Mouse (Mus musculus) neural tube, embryonic 12.5 days (tissue): Measurements from ENCODE around the gene Bola3. TPM values are rescaled to one million over a fixed set of nuclear protein-coding genes. Genes with fewer than 3 reads are reported as not detected.

Experiments used
- ATAC-seq: fragments of 200-750 bp; cut with Nextera tagmentation; 2 replicates; pipeline ENCODE4 v1.8.0; 2017; ENCODE audit warnings: low read depth, mild to moderate bottlenecking, moderate TSS enrichment, moderate library complexity; ENCODE audit not compliant: low FRiP score
- H3K27ac ChIP-seq: fragments of 300-500 bp; sonication (generic); 2 replicates; pipeline ENCODE4 v1.5.1; 2016
- H3K27me3 ChIP-seq: fragments of 300-500 bp; sonication (generic); replicated peaks from 2 replicates; pipeline ENCODE4 v1.6.1; 2016; ENCODE audit warnings: mild to moderate bottlenecking
- H3K36me3 ChIP-seq: fragments of 300-500 bp; sonication (generic); 2 replicates; pipeline ENCODE4 v1.6.1; 2016; ENCODE audit warnings: mild to moderate bottlenecking
- H3K4me1 ChIP-seq: fragments of 300-500 bp; sonication (generic); 2 replicates; pipeline ENCODE4 v1.6.1; 2016
- H3K4me2 ChIP-seq: fragments of 300-500 bp; sonication (generic); replicated peaks from 2 replicates; pipeline ENCODE4 v1.6.1; 2016; ENCODE audit warnings: mild to moderate bottlenecking
- H3K4me3 ChIP-seq: fragments of 300-500 bp; sonication (generic); 2 replicates; pipeline ENCODE4 v1.5.1; 2016
- H3K9ac ChIP-seq: fragments of 300-500 bp; sonication (generic); 2 replicates; pipeline ENCODE4 v1.6.1; 2016; ENCODE audit warnings: mild to moderate bottlenecking
- H3K9me3 ChIP-seq: fragments of 300-500 bp; sonication (generic); 2 replicates; pipeline ENCODE4 v1.6.1; 2016; ENCODE audit warnings: mild to moderate bottlenecking
- WGBS: fragments of 180-500 bp; shearing (Covaris S2); methylation state at CpG from one replicate; pipeline ENCODE4 v1.1.7; 2016; 5-methylcytosine and 5-hydroxymethylcytosine counted together
- polyA plus RNA-seq: library from polyadenylated mRNA; unstranded; fragments of >200 nt; fragmentation: Nextera tagmentation; extraction: Ambion mirVana; gene quantifications from 2 replicates; pipeline ENCODE4 v1.2.1, GENCODE M21; 2016

The Bola3 gene
- polyA plus RNA-seq, 1 experiment from 2014 or later, result 92.1 TPM

DNA sequence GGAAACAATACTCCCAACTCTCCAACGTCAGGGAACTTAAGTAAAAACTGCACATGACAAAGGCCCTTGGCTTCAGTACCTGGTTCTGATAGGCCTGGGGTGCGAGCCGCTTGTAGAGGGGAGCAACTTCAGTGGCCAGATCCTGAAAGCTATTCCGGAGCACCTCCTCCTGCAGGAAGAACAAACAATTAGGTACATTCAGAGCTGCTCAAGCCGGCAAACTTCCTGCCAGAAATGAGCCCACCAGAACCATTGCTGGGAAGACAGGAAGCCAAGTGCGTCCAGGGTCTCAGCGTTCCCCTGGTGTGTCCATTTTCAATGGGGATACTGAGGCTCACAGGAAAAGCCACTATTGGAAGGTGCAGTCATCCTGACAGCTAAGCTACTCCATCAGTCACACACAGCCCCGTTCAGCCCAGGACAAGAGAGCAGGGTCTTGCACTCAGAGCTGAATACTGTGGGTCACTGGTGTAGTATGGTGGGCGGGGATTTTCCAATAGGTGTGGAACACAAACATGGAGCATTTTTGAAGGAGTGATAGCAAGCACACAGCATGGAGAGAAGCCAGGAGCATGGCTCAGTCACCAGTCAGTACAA, 24.9 kb downstream of the Bola3 start:
- Histone ChIP-seq H3K27me3 (no peaks in the 10 kb centered on the region), H3K4me2 (no peak overlapping the region), H3K4me3 (no peak overlapping the region), H3K36me3 (peaks cover 95% of the 10 kb centered on the region), H3K9me3 (no peaks in the 10 kb centered on the region), H3K27ac (no peak overlapping the region), H3K4me1 (no peaks in the 10 kb centered on the region), H3K9ac (no peak overlapping the region)
- 92% methylated on average over 9 of the region's 9 CpGs for WGBS
- no peak for ATAC-seq

DNA sequence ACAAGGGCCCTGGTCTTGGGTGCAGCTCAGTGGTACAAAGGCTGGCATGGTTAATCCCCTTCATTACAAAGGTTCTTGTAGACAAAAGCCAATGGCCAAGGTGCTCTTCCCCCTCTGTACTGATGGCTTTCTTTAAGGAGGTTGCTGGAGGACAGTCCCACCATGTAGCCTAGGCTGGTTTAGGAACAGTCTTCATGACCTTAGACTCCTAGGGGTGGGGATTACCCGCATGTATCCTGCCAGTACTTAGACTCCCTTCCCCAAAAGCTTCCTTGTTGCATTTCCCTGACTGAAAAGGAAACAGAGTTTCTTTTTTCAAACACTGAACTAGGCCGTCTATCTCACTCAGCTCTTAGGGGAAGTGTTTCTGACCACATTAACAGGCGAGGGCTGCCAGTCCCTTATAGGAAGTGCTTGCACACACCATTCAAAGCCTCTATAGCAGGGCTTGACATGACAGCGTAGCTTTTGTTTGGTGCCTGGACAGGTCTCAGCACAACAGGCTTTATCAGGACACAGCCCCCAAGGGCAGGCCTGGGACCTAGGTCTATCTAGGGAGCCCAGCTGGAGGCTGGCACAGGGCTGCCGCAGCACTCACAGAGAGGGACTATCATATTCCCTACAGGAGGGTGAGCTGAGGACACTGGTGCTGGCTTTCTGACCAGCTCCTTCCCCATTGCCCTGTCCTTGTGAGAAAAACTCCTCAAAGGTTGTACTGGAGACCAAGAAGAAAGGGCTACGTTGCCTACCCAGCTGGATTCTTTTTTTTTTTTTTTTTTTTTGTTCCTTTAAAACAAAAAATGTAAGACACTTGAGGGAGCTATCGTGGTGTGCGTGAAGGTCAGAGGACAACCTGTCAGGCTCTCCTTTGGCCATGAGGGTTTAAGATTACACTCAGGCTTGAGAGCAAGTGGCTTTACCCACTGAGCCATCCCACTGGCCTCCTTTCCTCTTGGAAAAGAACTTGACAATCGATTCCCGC, 32.9 kb downstream of the Bola3 start:
- Histone ChIP-seq H3K36me3 (peaks cover 81% of the 10 kb centered on the region), H3K4me3 (no peak overlapping the region), H3K27me3 (no peaks in the 10 kb centered on the region), H3K4me2 (no peak overlapping the region), H3K9ac (no peak overlapping the region), H3K9me3 (no peaks in the 10 kb centered on the region), H3K4me1 (no peaks in the 10 kb centered on the region), H3K27ac (no peak overlapping the region)
- WGBS, result 87% methylated on average over 10 of the region's 10 CpGs
- ATAC-seq, result no peak

GRCm38 (mm10) chr6:83385569-83386090, 36.7 kb downstream of the Bola3 start:
- Histone ChIP-seq H3K9ac (no peak overlapping the region), H3K4me3 (no peak overlapping the region), H3K4me2 (no peak overlapping the region), H3K9me3 (no peaks in the 10 kb centered on the region), H3K36me3 (peaks cover 47% of the 10 kb centered on the region), H3K4me1 (no peaks in the 10 kb centered on the region; the same call in 1 of the 2 replicates), H3K27me3 (no peaks in the 10 kb centered on the region), H3K27ac (no peak overlapping the region)
- WGBS, result 92% methylated on average over 9 of the region's 9 CpGs
- no peak for ATAC-seq

DNA sequence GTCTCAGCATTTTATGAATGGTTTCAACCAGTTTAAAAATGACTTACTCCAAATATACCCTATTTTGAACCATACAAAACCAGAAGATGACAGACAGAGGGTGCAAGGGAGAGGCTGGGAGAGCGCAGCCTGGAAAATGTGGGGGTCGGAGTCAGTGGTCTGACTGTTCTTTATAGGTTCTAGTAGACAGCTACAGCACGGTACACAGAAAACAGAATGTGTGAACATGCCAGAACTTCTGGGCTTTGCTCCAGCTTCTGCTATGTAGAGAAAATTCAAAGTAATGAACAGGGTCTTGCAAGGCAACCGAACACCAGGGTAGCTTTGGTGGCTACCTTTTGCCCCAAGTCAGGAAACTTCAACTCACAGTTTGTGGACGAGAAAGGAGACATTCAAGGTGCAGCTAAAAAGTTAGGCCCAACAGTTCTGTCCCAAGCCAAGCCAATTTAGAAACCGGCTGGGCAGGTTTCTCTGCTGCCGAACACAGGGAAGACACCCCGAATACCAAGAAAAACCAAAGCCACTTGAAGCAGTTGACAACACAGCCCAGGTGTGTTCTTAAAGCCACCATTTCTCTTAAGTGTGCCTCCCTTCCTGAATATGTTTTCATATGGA, 43.3 kb downstream of the Bola3 start:
- Histone ChIP-seq H3K4me2 (no peak overlapping the region), H3K4me1 (no peaks in the 10 kb centered on the region; the same call in 1 of the 2 replicates), H3K9me3 (no peaks in the 10 kb centered on the region), H3K27me3 (no peaks in the 10 kb centered on the region), H3K4me3 (no peak overlapping the region), H3K36me3 (peaks cover 57% of the 10 kb centered on the region), H3K9ac (no peak overlapping the region), H3K27ac (no peak overlapping the region)
- WGBS, result 92% methylated on average over 8 of the region's 8 CpGs
- no peak for ATAC-seq

- Histone ChIP-seq H3K4me1 (no peaks in the 10 kb centered on the region), H3K36me3 (peaks cover 72% of the 10 kb centered on the region), H3K27me3 (no peaks in the 10 kb centered on the region), H3K4me2 (no peak overlapping the region), H3K9ac (no peak overlapping the region), H3K4me3 (no peak overlapping the region), H3K27ac (no peak overlapping the region), H3K9me3 (no peaks in the 10 kb centered on the region)
- 93% methylated on average over 4 of the region's 4 CpGs for WGBS
- no peak for ATAC-seq
Measured at GRCm38 (mm10) chr6:83394122-83394521, 45.2 kb downstream of the Bola3 start.

DNA sequence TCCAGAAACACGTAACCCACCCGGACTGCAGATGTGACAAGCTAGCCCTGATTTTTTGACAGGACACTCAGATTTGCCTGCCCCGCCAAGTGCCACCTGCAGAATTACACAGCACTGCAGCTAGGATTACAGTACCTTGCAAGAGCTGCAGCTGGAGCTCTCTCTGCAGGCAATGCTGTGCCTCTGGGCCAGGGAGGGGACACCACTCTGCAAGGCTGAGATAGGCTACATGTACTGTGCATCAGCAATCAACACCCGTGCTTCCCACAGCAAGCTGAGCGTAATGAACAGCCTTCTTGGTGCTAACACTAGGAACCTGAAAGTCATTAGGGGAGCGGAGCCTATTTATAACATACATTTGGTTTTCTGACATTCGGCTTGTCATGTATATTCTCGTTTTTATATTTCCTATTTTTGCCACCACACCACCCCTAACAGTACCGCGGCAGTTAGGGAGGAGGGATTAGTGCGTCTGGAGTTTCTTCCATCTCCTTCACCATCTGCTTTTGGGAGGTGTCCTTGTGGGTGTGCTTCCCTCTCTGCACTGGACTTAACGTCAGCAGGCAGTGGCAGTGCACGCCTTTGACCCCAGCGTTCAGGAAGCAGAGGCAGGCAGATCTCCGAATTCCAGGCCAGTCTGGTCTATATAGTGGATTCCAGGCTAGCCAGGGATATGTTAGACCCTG, 46.7 kb downstream of the Bola3 start:
- Histone ChIP-seq H3K4me1 (no peaks in the 10 kb centered on the region), H3K9ac (no peak overlapping the region), H3K9me3 (no peaks in the 10 kb centered on the region), H3K27me3 (no peaks in the 10 kb centered on the region), H3K27ac (no peak overlapping the region), H3K4me2 (no peak overlapping the region), H3K4me3 (no peak overlapping the region), H3K36me3 (peaks cover 72% of the 10 kb centered on the region)
- no peak for ATAC-seq
- WGBS, result 95% methylated on average over 15 of the region's 15 CpGs

DNA sequence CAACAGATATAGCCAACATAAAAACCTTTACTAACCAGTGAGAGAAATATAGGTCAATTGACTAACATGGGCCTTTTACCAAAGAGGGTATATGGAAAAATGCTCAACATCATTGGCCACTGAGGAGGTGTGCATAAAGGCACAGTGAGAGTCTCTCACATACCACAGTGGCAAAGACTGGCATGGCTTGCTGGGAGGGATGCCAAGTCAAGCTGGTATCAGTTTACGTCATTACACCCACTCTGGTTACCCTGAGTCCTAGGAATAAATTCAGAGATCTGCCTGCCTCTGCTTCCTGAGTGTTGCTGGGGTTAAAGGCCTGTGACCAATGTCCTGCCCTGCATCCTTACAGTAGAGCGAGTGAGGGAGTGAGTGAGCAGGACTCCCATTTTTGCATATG, 47.8 kb downstream of the Bola3 start:
- Histone ChIP-seq H3K36me3 (peaks cover 78% of the 10 kb centered on the region), H3K4me3 (no peak overlapping the region), H3K4me1 (no peaks in the 10 kb centered on the region), H3K27ac (no peak overlapping the region), H3K9me3 (no peaks in the 10 kb centered on the region), H3K4me2 (no peak overlapping the region), H3K9ac (no peak overlapping the region), H3K27me3 (no peaks in the 10 kb centered on the region)
- ATAC-seq, result no peak
- 93% methylated on average over 2 of the region's 2 CpGs for WGBS

DNA sequence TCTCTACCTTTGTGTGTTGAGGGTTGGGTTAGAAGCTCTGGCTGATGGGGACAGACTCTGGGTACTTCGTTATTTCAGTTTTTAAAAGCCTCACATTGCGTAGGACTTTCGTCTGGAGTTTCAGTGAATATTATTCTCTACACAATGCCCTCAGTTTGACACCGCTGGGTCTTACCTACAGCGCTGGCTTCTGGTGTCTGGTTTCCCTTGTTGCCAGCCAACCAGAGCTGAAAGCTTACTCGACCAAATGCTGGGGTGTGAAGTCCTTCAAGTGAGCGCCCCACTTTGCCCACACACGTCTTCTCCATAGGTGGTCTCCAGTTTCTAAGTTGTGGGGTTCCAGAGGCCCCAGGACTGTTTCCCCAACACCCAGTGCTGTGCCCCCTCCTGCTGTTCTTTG, 48.8 kb downstream of the Bola3 start:
- no peak for ATAC-seq
- H3K4me2 ChIP-seq, result no peak overlapping the region
- H3K36me3 ChIP-seq, result peaks cover 78% of the 10 kb centered on the region
- H3K4me3 ChIP-seq, result no peak overlapping the region
- H3K27ac ChIP-seq, result no peak overlapping the region
- H3K9ac ChIP-seq, result no peak overlapping the region
- no peaks in the 10 kb centered on the region for H3K9me3 ChIP-seq
- no peaks in the 10 kb centered on the region for H3K4me1 ChIP-seq
- no peaks in the 10 kb centered on the region for H3K27me3 ChIP-seq
- 80% methylated on average over 8 of the region's 8 CpGs for WGBS

DNA sequence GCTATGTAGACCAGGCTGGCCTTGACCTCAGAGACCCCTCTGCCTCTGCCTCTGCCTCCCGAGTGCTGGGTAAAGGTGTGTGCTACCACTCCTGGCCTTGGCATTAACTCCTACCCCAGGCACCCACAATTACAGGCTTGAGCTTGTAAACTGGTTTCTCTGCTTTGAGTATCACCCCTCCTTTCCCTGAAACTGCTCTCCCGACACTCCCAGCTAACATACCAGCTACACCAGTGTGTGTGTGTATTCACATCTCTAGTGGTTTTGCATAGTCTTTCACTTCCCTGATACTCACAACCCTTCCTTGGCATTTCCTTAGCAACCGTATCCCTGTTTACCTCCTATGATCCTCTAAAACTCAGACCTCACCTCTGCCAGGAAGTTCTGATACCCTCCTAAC, 50.8 kb downstream of the Bola3 start:
- Histone ChIP-seq H3K27ac (no peak overlapping the region), H3K4me2 (no peak overlapping the region), H3K9me3 (no peaks in the 10 kb centered on the region), H3K4me1 (no peaks in the 10 kb centered on the region), H3K27me3 (no peaks in the 10 kb centered on the region), H3K9ac (no peak overlapping the region), H3K4me3 (no peak overlapping the region), H3K36me3 (peaks cover 82% of the 10 kb centered on the region)
- WGBS, result 88% methylated on average over 3 of the region's 3 CpGs
- no peak for ATAC-seq

GRCm38 (mm10) chr6:83403481-83403880, 54.5 kb downstream of the Bola3 start:
- no peak for ATAC-seq
- H3K4me2 ChIP-seq, result no peak overlapping the region
- WGBS, result 93% methylated on average over 8 of the region's 8 CpGs
- H3K27ac ChIP-seq, result no peak overlapping the region
- H3K36me3 ChIP-seq, result peaks cover 56% of the 10 kb centered on the region
- no peak overlapping the region for H3K4me3 ChIP-seq
- no peaks in the 10 kb centered on the region for H3K27me3 ChIP-seq
- H3K9me3 ChIP-seq, result no peaks in the 10 kb centered on the region
- no peaks in the 10 kb centered on the region for H3K4me1 ChIP-seq
- H3K9ac ChIP-seq, result no peak overlapping the region

- Histone ChIP-seq H3K36me3 (peaks cover 50% of the 10 kb centered on the region), H3K9me3 (no peaks in the 10 kb centered on the region), H3K4me1 (no peaks in the 10 kb centered on the region), H3K27ac (no peak overlapping the region), H3K4me2 (no peak overlapping the region), H3K4me3 (no peak overlapping the region), H3K9ac (no peak overlapping the region), H3K27me3 (no peaks in the 10 kb centered on the region)
- WGBS, result 95% methylated on average over 13 of the region's 13 CpGs
- ATAC-seq, result no peak
Measured at GRCm38 (mm10) chr6:83404571-83404970, 55.6 kb downstream of the Bola3 start.
